Mouse (Mus musculus) midbrain, embryonic 15.5 days (tissue): ENCODE results near the gene Pola2. TPM values are rescaled to one million over a fixed set of nuclear protein-coding genes. Genes with fewer than 3 reads are reported as not detected.

ENCODE experiments used
- ATAC-seq: fragments of 200-750 bp; cut with Nextera tagmentation; replicated peaks from 2 replicates; pipeline ENCODE4 v1.8.0; 2017; ENCODE audit warnings: moderate TSS enrichment
- H3K27ac ChIP-seq: fragments of 300-500 bp; sonication (generic); 2 replicates; pipeline ENCODE4 v1.5.1; 2015; ENCODE audit warnings: mild to moderate bottlenecking, inconsistent platforms
- H3K27me3 ChIP-seq: fragments of 300-500 bp; sonication (generic); replicated peaks from 2 replicates; pipeline ENCODE4 v1.6.1; 2015; ENCODE audit warnings: inconsistent platforms
- H3K36me3 ChIP-seq: fragments of 300-500 bp; sonication (generic); replicated peaks from 2 replicates; pipeline ENCODE4 v1.6.1; 2015; ENCODE audit warnings: inconsistent platforms
- H3K4me1 ChIP-seq: fragments of 300-500 bp; sonication (generic); 2 replicates; pipeline ENCODE4 v1.6.1; 2015; ENCODE audit warnings: inconsistent platforms
- H3K4me2 ChIP-seq: fragments of 300-500 bp; sonication (generic); 2 replicates; pipeline ENCODE4 v1.6.1; 2015; ENCODE audit warnings: inconsistent platforms, mild to moderate bottlenecking, moderate library complexity
- H3K4me3 ChIP-seq: fragments of 300-500 bp; sonication (generic); 2 replicates; pipeline ENCODE4 v1.5.1; 2015; ENCODE audit warnings: mild to moderate bottlenecking, inconsistent platforms
- H3K9ac ChIP-seq: fragments of 300-500 bp; sonication (generic); 2 replicates; pipeline ENCODE4 v1.6.1; 2015; ENCODE audit warnings: mild to moderate bottlenecking, inconsistent platforms
- H3K9me3 ChIP-seq: fragments of 300-500 bp; sonication (generic); 2 replicates; pipeline ENCODE4 v1.6.1; 2016; ENCODE audit warnings: inconsistent platforms
- WGBS: fragments of 180-500 bp; shearing (Covaris S2); methylation state at CpG from one replicate; pipeline ENCODE4 v1.1.7; 2015; ENCODE audit warnings: mixed read lengths; 5-methylcytosine and 5-hydroxymethylcytosine counted together
- polyA plus RNA-seq: library from polyadenylated mRNA; unstranded; fragments of >200 nt; fragmentation: Nextera tagmentation; extraction: Ambion mirVana; gene quantifications from 2 replicates; pipeline ENCODE4 v1.2.1, GENCODE M21; 2015

Gene Pola2
- polyA plus RNA-seq, 1 experiment from 2014 or later, result 25.3 TPM

- 77% methylated on average over 8 of the region's 8 CpGs for WGBS
Measured at GRCm38 (mm10) chr19:5944145-5944544, 19.9 kb downstream of the Pola2 start.

GRCm38 (mm10) chr19:5943404-5943803 is 20.6 kb downstream of the Pola2 start:
- Histone ChIP-seq H3K9me3 (no peaks in the 10 kb centered on the region), H3K9ac (no peak overlapping the region), H3K36me3 (no peaks in the 10 kb centered on the region), H3K27me3 (no peaks in the 10 kb centered on the region), H3K4me3 (no peak overlapping the region), H3K4me1 (no peaks in the 10 kb centered on the region; the same call in 1 of the 2 replicates), H3K27ac (no peak overlapping the region), H3K4me2 (no peak overlapping the region)
- WGBS, result 92% methylated on average over 15 of the region's 15 CpGs
- ATAC-seq, result no peak

More at GRCm38 (mm10) chr19:5944145-5944544, 19.9 kb downstream of the Pola2 start:
- Histone ChIP-seq H3K9me3 (no peaks in the 10 kb centered on the region), H3K4me3 (no peak overlapping the region), H3K27ac (no peak overlapping the region), H3K36me3 (no peaks in the 10 kb centered on the region), H3K4me1 (no peaks in the 10 kb centered on the region), H3K27me3 (no peaks in the 10 kb centered on the region), H3K9ac (no peak overlapping the region), H3K4me2 (no peak overlapping the region)
- ATAC-seq, result no peak

- Histone ChIP-seq H3K36me3 (no peaks in the 10 kb centered on the region), H3K27me3 (no peaks in the 10 kb centered on the region), H3K9ac (no peak overlapping the region), H3K9me3 (no peaks in the 10 kb centered on the region), H3K4me1 (peaks cover 7% of the 10 kb centered on the region), H3K4me2 (no peak overlapping the region), H3K27ac (no peak overlapping the region), H3K4me3 (no peak overlapping the region)
- ATAC-seq, result no peak
- 91% methylated on average over 7 of the region's 7 CpGs for WGBS
Measured at GRCm38 (mm10) chr19:5942581-5942980, 21.4 kb downstream of the Pola2 start.

- no peak for ATAC-seq
- Histone ChIP-seq H3K9ac (no peak overlapping the region), H3K4me3 (no peak overlapping the region), H3K4me2 (no peak overlapping the region), H3K27ac (no peak overlapping the region), H3K36me3 (no peaks in the 10 kb centered on the region), H3K9me3 (no peaks in the 10 kb centered on the region), H3K27me3 (no peaks in the 10 kb centered on the region), H3K4me1 (peaks cover 10% of the 10 kb centered on the region)
- WGBS, result 94% methylated on average over 10 of the region's 10 CpGs
Measured at GRCm38 (mm10) chr19:5940656-5941055, 23.3 kb downstream of the Pola2 start.

- ATAC-seq, result no peak
- Histone ChIP-seq H3K4me1 (peaks cover 10% of the 10 kb centered on the region), H3K9me3 (no peaks in the 10 kb centered on the region), H3K36me3 (no peaks in the 10 kb centered on the region), H3K27ac (no peak overlapping the region), H3K27me3 (no peaks in the 10 kb centered on the region), H3K4me2 (no peak overlapping the region), H3K4me3 (no peak overlapping the region), H3K9ac (no peak overlapping the region)
- 62% methylated on average over 4 of the region's 4 CpGs for WGBS
Measured at GRCm38 (mm10) chr19:5940173-5940572, 23.8 kb downstream of the Pola2 start.

- H3K27ac ChIP-seq, result 0 out of 2 replicates have a peak overlapping the region, but pooled peaks have one; percentile 42
Measured at GRCm38 (mm10) chr19:5939715-5940114, 24.3 kb downstream of the Pola2 start.

GRCm38 (mm10) chr19:5938516-5938915 is 25.5 kb downstream of the Pola2 start:
- Histone ChIP-seq H3K9ac (no peak overlapping the region), H3K4me1 (peaks cover 10% of the 10 kb centered on the region), H3K36me3 (no peaks in the 10 kb centered on the region), H3K4me2 (no peak overlapping the region), H3K27ac (no peak overlapping the region), H3K4me3 (no peak overlapping the region), H3K9me3 (no peaks in the 10 kb centered on the region), H3K27me3 (no peaks in the 10 kb centered on the region)
- ATAC-seq, result no peak
- 92% methylated on average over 6 of the region's 6 CpGs for WGBS

More at GRCm38 (mm10) chr19:5939715-5940114, 24.3 kb downstream of the Pola2 start:
- Histone ChIP-seq H3K4me2 (no peak overlapping the region), H3K36me3 (no peaks in the 10 kb centered on the region), H3K4me1 (peaks cover 10% of the 10 kb centered on the region), H3K9ac (no peak overlapping the region), H3K4me3 (no peak overlapping the region), H3K27me3 (no peaks in the 10 kb centered on the region), H3K9me3 (no peaks in the 10 kb centered on the region)
- 76% methylated on average over 5 of the region's 5 CpGs for WGBS
- ATAC-seq, result no peak

- H3K9ac ChIP-seq, result no peak overlapping the region
Measured at GRCm38 (mm10) chr19:5937836-5938406, 26.1 kb downstream of the Pola2 start.

GRCm38 (mm10) chr19:5937095-5937835 is 26.7 kb downstream of the Pola2 start:
- no peak for ATAC-seq
- Histone ChIP-seq H3K36me3 (no peaks in the 10 kb centered on the region), H3K27ac (peak overlapping the region; percentile 58; the same call in 1 of the 2 replicates), H3K9ac (no peak overlapping the region), H3K27me3 (no peaks in the 10 kb centered on the region), H3K9me3 (no peaks in the 10 kb centered on the region), H3K4me1 (peaks cover 10% of the 10 kb centered on the region), H3K4me3 (no peak overlapping the region), H3K4me2 (peak overlapping the region; percentile 34)
- WGBS, result 53% methylated on average over 21 of the region's 21 CpGs

More at GRCm38 (mm10) chr19:5937836-5938406, 26.1 kb downstream of the Pola2 start:
- Histone ChIP-seq H3K27ac (0 out of 2 replicates have a peak overlapping the region, but pooled peaks have one; percentile 18), H3K9me3 (no peaks in the 10 kb centered on the region), H3K4me2 (peak overlapping the region; percentile 34), H3K27me3 (no peaks in the 10 kb centered on the region), H3K4me1 (peaks cover 10% of the 10 kb centered on the region), H3K36me3 (no peaks in the 10 kb centered on the region), H3K4me3 (no peak overlapping the region)
- 8% methylated on average over 14 of the region's 14 CpGs for WGBS
- ATAC-seq, result no peak

- no peak for ATAC-seq
- no peak overlapping the region for H3K4me2 ChIP-seq
- WGBS, result 80% methylated on average over 5 of the region's 5 CpGs
- H3K27ac ChIP-seq, result no peak overlapping the region
- no peak overlapping the region for H3K9ac ChIP-seq
- no peaks in the 10 kb centered on the region for H3K36me3 ChIP-seq
- H3K4me3 ChIP-seq, result no peak overlapping the region
- no peaks in the 10 kb centered on the region for H3K9me3 ChIP-seq
- peaks cover 10% of the 10 kb centered on the region for H3K4me1 ChIP-seq
- no peaks in the 10 kb centered on the region for H3K27me3 ChIP-seq
Measured at GRCm38 (mm10) chr19:5935691-5936090, 28.3 kb downstream of the Pola2 start.

GRCm38 (mm10) chr19:5935266-5935665 is 28.7 kb downstream of the Pola2 start:
- H3K36me3 ChIP-seq, result no peaks in the 10 kb centered on the region
- H3K27me3 ChIP-seq, result no peaks in the 10 kb centered on the region
- H3K4me2 ChIP-seq, result no peak overlapping the region
- ATAC-seq, result no peak
- H3K9me3 ChIP-seq, result no peaks in the 10 kb centered on the region
- peaks cover 10% of the 10 kb centered on the region for H3K4me1 ChIP-seq
- H3K27ac ChIP-seq, result no peak overlapping the region
- WGBS, result 72% methylated on average over 3 of the region's 3 CpGs
- H3K4me3 ChIP-seq, result no peak overlapping the region
- H3K9ac ChIP-seq, result no peak overlapping the region

GRCm38 (mm10) chr19:5929634-5930596 is 34.1 kb downstream of the Pola2 start:
- no peaks in the 10 kb centered on the region for H3K9me3 ChIP-seq
- no peak overlapping the region for H3K4me2 ChIP-seq
- no peaks in the 10 kb centered on the region for H3K36me3 ChIP-seq
- H3K4me1 ChIP-seq, result peaks cover 12% of the 10 kb centered on the region
- no peak overlapping the region for H3K4me3 ChIP-seq
- no peak overlapping the region for H3K9ac ChIP-seq
- H3K27me3 ChIP-seq, result no peaks in the 10 kb centered on the region; the same call in 1 of the 2 replicates
- no peak for ATAC-seq
- 67% methylated on average over 14 of the region's 14 CpGs for WGBS
- H3K27ac ChIP-seq, result no peak overlapping the region
